Mouse (Mus musculus) E14TG2a.4 (cell line): ENCODE data around the gene Rnf212.

ENCODE experiments used
- CTCF ChIP-seq: conservative IDR thresholded peaks from 2 replicates; pipeline ENCODE4 v1.5.1; 2014; ENCODE audit warnings: low read length
- POU5F1 ChIP-seq: IDR thresholded peaks from 2 replicates; pipeline ENCODE4 v1.6.1; 2014; ENCODE audit warnings: low read length, borderline replicate concordance

DNA sequence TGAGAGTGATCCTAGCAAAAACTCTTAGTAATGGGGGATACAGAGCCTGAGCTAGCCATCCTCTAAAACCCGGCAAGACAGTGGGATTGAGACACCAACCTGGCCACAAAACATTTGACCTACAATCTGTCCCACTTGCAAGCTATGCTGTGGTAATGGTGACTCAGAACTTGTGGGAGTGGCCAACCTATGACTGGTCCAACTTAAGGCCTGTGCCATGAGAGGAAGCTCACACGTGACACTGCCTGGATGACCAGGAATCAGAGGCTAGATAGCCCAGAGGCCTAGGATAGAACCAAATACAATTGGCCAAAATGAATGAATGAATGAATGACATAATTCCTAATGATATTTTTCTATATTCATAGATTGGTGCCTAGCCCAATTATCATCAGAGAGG, 32.9 kb downstream of the Rnf212 start:
- TF ChIP-seq CTCF (no peak), POU5F1 (no peak)
